Mouse (Mus musculus) heart, adult 18-20 months (tissue): Measurements from ENCODE around the gene Olfr935. TPM values are rescaled to one million over a fixed set of nuclear protein-coding genes. Genes with fewer than 3 reads are reported as not detected.

Source experiments
- DNase-seq, 2 experiments: peaks; one replicate each; pipeline ENCODE4 v3.0.0; 2021 to 2022; ENCODE audit warnings: mixed read lengths in 1 of 2
- long read RNA-seq, 2 experiments: library from polyadenylated mRNA; stranded (forward); transcript quantifications; one replicate each; pipeline ENCODE4 v2.0.0; 2021
- microRNA-seq, 2 experiments: library from miRNA; unstranded; fragments of <30 nt; microRNA quantifications; one replicate each; pipeline ENCODE4 v1.2.0; 2022
- total RNA-seq, 2 experiments: library from RNA; stranded (reverse); gene quantifications; 2 replicates each; pipeline ENCODE4 v1.2.3; 2021

The Olfr935 gene
- total RNA-seq = not detected
- long read RNA-seq, experiment 1 = 0 reads
- long read RNA-seq, experiment 2 = 0 reads

DNA sequence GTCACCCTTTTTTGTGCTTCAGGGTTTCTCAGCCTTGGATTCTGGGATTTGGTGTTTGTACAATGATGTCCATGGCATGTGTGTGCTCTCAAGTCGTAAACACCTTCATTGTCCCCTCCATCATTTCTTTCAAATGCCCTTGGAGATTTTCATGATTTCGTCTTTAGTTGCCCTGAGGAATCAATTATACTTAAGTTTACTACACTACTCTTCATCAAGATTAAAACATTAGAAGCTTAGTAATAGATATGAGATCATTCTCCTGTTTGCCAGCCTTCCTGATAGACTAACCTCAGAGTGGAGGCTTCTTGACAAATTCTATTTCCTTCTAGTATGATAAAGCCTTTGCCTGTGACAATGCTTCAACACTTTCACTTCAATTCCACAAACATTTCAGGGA lies at the start of gene Olfr935:
TSS of gene Olfr935 (minus strand) at position 101 of the 400 bp plus-strand sequence.
- no peak for DNase-seq

DNA sequence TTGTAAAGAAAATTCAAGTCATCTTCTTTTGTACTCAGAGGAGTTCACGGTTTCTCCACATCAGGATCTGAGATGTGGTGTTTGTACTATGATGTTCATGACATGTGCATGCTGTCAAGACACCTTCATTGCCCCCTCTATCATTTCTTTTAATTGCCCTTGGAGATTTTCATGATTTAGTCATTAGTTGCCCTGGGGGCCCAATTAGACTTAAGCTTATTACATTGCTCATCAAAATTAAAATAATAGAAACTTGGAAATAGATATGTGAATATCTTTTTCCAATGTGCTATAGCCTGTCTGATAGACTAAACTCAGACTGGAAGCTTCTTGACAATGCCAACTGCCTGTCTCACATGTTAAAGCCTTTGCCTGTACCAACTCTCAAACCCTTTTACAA lies 23.8 kb upstream of the Olfr935 start, which contains the start of gene Olfr146:
TSS of gene Olfr146 (minus strand) at position 101 of the 400 bp plus-strand sequence.
- DNase-seq = no peak

DNA sequence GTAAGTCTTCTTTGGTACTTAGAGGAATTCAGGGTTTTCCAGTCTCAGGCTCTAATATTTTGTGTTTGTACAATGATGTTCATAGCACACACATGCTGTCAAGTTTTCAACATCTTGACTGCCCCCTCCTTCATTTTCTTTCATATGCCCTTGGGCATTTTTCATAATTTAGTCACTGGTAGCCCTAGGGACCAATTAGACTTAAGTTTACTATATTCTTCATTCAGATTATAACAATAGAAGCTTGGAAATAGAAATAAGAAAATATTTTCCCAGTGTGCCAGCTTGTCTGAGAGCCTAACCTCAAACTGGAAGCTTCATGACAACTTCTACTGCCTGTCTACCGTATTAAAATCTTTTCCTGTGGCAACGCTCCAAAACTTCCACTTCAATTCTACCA lies 11.3 kb downstream of the Olfr935 start, which contains the start of gene Olfr934:
TSS of gene Olfr934 (minus strand) at position 101 of the 400 bp plus-strand sequence.
- no peak for DNase-seq

DNA sequence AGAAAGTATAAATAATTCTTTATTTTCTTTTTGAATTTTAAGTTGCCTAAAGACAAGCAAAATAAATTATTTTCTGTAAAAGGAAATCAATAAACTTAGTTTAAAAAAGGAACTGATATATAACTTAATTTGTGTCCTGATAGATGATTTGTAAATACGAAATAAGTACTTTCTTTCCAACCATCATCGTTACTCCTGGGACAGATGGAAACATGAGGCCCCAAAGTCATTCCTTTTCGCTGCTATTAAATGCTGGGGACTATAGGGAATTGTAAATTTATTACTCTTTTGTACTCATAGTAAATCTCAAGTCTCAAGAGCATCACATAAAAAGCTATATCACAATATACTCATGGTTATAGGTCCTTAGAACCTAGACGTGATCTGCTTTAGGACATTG lies 27.5 kb downstream of the Olfr935 start, which contains the start of gene Olfr933:
TSS of gene Olfr933 (plus strand) at position 301 of the 400 bp plus-strand sequence.
- DNase-seq = no peak

DNA sequence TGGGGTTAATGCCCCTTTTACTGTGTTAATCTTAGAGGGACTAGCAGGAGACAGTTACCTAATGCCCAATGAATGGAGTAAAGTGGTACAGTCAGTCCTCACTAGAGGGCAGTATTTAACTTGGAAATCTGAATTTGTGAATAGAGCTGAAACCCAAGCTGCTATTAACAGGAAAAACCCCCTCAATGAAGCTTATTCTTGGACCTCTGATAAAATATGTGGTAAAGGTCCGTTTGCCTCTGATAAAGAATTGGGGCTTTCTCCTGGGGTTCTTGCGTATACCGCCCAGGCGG lies 45.4 kb downstream of the Olfr935 start:
- DNase-seq = no peak

DNA sequence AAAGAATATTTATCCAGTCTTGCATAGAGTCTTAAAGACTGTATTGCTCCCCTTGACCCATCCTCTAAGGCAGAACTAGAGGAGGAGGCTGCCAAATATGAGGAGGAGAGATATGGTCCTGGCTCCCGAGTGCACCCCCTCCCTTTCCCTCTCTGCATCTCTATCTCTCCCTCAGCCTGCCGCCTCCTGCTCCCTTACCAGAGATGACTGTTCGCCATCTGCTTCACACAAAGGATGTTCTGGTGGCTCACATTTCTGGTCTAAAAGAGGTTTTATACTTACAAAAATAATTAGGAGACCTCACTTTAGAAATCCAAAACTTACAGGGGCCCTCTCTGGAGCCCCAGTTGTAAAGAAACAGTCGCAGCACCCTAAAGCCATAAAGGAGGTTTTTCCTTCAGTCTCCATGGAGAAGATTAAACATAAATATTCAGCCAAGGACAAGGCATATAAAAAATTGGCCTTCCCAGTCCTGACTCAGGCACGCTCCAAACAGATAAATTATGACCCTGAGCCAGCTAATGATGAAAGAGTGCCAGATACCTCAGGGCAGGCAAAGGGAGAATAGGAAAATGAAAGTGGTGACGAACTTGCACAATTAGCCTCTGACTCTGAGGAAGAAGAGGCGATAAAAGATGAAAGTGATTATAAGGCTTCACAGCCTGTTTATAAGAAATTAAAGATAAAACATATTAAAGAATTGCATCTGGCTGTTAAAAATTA lies 45.9 kb downstream of the Olfr935 start:
- peak; percentile 13 for DNase-seq

Small RNA genes lying within 50 kb of the gene (microRNA-seq; reads per million reads assigned to microRNA genes)
- gene Gm25529 = 0 reads per million in 2 experiments

Other genes with a start within 250 kb of the Olfr935 start
- under 1 TPM; 0.05 TPM for gene Olfr920, start 247.4 kb downstream of the Olfr935 start, total RNA-seq
- not detected for gene Olfr921, start 226.6 kb downstream of the Olfr935 start, total RNA-seq
- not detected for gene Olfr922, start 185.1 kb downstream of the Olfr935 start, total RNA-seq
- not detected for gene Olfr923, start 173.1 kb downstream of the Olfr935 start, total RNA-seq
- not detected for gene Olfr924, start 155.2 kb downstream of the Olfr935 start, total RNA-seq
- gene Olfr26, start 144.6 kb downstream of the Olfr935 start, total RNA-seq = not detected
- gene Olfr926, start 122.6 kb downstream of the Olfr935 start, total RNA-seq = not detected
- not detected for gene Olfr930, start 69.9 kb downstream of the Olfr935 start, total RNA-seq
- gene Olfr933, start 27.4 kb downstream of the Olfr935 start, total RNA-seq = not detected
- gene Olfr934, start 11.4 kb downstream of the Olfr935 start, total RNA-seq = not detected
- not detected for gene Olfr146, start 23.7 kb upstream of the Olfr935 start, total RNA-seq
- not detected for gene Olfr937, start 65.3 kb upstream of the Olfr935 start, total RNA-seq
- not detected for gene Olfr938, start 79.2 kb upstream of the Olfr935 start, total RNA-seq
- gene Olfr27, start 128.4 kb upstream of the Olfr935 start, total RNA-seq = not detected
- gene Olfr943, start 166.6 kb upstream of the Olfr935 start, total RNA-seq = not detected
- gene Olfr944, start 202.2 kb upstream of the Olfr935 start, total RNA-seq = not detected